Mouse (Mus musculus): ENCODE results near the gene Nkx6-1.

Nkx6-1 gene

DNA sequence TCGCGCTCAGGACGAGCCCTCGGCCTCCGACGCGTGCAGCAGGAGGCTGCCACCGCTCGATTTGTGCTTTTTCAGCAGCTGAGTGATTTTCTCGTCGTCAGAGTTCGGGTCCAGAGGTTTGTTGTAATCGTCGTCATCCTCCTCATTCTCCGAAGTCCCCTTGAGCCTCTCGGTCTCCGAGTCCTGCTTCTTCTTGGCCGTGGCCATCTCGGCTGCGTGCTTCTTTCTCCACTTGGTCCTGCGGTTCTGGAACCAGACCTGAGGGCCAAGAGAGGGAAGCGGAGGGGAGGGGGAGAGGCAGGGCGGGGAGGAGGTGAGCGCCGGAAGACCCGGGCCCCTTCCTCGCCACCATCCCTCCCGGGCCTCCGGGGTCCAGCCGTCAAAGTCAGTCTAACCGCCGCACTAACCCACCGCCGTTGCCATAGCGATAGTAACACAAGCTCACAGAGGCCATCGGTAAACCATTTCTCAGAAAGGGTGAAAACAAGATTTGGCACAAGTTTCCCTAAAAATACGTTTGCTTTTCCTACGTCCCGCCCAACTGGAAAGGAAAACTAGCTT is 5.3 kb downstream of the Nkx6-1 start:
- no peak for DNase-seq (ENCODE audit: low read depth)

DNA sequence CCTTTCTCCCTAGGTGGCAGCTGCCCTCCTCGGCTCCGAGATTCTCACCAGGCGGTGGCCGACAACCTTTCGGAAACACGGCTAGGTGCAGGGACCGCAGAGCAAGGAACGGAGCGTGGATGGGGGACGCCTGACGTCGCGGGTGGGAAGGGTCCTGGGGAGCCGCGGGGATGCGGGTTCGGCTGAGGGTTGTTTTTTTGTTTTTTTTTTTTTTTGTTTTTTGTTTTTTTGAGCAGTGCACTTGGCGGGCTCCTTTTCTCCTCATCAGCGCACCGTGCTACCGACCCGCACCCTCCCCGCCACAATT is 5.9 kb downstream of the Nkx6-1 start:
- no peak for DNase-seq (ENCODE audit: low read depth)

DNA sequence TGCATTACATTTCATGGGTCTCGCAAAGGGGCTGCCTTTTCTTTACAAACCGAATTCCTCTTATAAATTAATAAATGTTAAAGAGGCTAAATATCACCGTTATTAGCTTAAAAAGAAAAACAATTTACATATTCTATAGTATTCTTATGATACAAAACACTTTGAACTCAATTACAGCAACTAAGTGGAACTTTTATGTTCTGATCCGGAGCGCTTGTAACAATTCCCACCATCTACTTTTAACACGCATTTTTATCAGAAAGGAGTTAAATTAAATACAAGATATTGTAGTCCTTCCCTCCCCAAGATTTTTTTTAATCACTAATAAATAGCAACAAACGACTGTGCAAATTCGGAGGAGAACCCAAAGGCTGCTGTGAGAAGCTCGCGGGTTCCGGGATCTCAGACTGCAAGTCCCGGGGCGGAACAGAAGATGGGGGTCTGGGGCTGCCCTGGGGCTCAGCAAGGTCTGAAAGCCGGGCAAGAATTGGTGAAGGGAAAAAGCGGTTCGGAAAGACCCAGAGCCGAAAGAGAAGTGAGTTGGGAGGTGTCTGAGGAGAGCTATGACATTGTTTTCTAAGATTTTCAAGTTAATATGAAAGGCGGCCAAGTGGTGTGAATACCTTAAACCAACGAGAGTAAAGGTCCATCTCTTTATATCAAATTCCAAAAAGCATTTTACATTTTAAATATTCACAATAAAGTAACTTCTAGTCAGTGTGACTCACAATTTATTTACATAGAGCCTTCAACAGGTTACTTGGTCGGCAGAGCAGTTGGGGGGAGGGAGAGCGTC is 6.4 kb downstream of the Nkx6-1 start:
- no peak for DNase-seq (ENCODE audit: low read depth)

DNA sequence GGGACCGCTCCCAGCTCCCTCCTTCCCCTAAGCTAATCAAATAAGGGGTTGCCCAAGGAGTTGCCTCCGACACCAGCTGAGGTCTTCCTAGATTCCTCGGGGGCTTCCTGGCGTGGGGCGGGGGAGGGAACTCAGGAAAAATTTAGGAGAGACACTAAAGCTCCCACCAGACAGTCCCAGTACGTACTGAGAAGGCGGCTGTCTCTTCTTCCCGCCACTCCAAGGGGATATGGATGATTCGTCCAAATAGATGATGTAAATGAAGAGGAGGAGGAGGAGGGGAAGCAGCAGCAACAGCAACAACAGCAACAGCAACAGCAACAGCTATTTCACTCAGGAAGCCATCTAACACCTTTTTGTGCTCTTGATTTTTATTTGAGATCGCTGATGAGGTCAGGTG is 7.1 kb downstream of the Nkx6-1 start:
- DNase-seq (ENCODE audit: low read depth): no peak

DNA sequence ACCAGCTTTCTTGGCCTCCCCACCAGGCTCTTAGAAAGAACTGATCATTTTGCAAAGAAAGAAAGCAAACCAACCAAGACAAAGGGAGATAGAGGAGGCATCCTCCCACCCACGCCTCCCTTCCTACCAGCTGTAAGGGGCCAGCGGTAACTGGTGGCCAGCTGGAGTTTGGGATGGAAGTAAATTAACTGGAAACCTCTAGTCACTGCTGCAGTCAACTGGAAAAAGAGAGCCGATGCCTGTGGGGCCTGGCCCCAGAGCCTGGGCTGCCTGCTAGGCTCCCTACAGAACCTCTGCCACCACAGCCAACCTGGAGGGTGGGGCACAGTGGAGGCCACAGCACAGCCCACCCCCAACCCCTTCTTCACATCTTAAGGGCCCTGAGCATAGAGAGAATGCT is 8.7 kb downstream of the Nkx6-1 start:
- no peak for DNase-seq (ENCODE audit: low read depth)

DNA sequence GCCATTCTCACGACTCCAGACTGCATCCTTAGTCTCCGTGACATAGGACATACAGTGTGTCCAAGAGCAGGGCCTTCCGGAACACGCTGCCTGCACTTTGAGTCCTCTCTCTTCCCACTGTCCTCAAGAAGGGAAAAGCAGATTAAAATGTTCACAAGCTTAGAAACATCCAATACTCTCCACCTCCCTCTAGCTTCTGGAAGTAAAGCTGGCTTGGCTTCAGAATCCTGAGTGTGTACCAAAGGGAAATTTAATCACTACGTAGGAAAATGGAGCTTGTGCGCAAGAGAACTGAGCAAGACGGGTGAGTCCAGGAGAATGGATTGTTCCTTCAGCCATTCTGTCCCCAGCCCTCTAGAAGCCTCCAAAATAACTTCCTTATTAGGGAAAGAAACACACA is 9.4 kb downstream of the Nkx6-1 start:
- no peak for DNase-seq (ENCODE audit: low read depth)

DNA sequence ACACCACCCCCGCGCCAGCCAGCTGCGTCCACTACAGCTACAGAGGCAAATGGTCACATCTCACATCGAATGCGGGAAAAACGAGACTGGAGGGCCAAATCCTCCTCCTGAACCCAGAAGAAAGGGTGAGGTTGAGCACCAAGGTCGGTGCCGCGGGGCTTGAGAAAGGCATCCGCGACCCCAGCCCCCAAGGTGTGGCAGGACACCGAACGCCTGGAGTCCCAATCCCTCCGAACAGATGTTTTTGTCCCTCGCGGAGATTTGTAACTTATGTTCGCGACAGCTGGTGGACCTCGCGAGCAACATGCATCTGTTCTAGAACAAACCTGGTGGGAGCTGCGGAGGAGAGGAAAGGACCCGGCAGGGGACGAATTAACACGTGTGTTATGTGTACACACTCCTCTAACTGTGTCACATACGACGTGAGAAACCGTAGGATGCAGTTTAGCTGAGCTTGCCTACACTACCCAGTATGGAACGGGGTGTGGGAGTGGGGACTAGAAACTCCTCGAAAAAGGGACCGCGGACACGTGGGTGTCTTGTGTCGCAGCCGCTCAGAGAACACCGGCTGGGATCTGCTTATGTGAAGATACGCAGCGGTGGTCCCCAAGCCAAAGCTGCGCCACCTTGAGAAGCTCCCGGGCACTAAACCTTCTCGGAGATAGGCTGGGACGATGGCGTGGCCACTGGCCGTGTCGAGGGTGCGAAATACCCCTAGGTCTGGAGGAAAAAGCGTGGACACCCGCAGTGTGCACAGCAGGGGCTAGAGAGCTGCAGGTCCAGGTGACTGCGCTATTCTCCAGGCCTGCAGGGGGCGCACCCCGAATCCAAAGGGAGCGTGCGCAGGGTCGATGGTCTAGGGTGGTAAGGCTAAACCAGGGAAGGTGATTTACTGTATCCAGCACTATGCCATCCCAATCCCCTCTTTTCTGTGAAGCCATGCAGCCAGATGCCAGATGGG is 16.8 kb downstream of the Nkx6-1 start:
- DNase-seq (ENCODE audit: low read depth): no peak

DNA sequence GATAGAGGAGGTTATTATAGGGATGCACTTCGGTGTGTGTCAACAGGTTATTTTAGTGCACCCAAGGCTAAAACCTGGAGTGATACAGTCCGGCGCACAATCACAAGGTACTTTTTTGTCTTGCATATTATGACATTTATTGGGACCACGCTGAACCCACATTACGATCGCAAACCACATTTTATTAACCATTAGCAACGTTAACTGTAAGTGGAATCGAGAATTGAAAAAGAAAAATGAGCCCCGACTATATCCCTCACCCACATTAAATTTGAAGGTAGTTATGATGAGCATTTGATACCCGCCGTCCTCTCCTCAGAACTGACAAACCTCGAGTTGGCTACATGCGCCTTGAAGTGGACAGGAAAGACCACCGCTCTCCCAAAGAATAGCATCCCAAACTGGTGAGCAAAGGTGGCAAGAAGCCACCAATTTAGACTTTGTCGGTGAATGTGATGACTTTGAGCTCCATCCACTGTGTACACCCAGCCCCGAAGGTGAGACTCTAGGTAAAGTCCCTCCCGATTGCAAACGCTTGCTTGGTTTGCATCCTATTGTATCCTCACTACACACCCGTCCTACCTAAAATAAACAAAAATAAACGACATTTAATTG is 17.7 kb downstream of the Nkx6-1 start:
- DNase-seq (ENCODE audit: low read depth): no peak

DNA sequence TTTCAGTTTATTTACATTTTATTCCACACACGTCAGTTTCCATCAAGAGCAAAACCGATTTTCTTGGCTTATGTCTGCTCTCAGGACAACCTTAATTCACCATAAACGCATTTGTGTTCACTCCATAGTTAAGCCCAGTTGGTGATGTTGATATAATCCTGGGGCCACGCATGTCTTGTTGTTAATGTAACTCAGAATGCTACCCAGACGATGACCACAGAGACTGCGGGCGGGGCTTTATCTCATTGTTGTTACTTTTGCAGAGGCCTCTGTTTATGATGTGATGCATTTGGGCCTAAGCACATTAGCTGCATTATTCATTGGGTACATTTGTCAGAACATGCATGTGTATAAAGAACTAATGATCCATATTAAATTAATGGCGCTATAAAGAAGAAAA is 19.7 kb downstream of the Nkx6-1 start:
- no peak for DNase-seq (ENCODE audit: low read depth)

DNA sequence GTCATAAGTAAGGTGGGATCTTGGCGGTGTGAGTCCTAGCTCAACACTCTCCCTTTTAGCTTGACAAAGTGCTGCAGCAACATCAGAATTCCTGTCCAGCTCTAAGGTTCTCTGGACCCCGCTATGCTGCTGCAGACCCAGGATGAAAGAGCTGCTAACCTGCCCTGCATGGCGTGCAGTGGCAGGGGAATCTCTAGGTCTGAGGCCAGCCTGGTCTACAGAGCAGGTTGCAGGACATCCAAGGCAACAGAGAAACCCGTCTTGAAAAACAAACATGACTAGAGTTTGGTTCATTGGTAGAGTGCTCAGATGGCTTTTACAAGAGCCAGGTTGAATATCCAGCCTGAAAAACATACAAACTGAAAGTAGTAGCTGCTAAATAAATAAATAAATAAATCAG is 26.7 kb downstream of the Nkx6-1 start:
- DNase-seq (ENCODE audit: low read depth): no peak

Measured in 416B (cell line).